Mouse (Mus musculus) R1 (cell line): ENCODE results near the gene Fbxw9.

Source experiments
- DNase-seq: peaks from one replicate; pipeline ENCODE4 v3.0.0-alpha.2; 2018; ENCODE audit warnings: low read depth, low spot score

The Fbxw9 gene

GRCm38 (mm10) chr8:85059879-85060616 lies at the start of gene Fbxw9:
Gene Fbxw9 (plus strand): TSS chr8:85060055.
- peak; percentile 97 for DNase-seq

- peak; percentile 58 for DNase-seq
Observed at GRCm38 (mm10) chr8:85011242-85011641, 48.6 kb upstream of the Fbxw9 start.

GRCm38 (mm10) chr8:85013230-85013840 lies 46.5 kb upstream of the Fbxw9 start:
- DNase-seq = peak; percentile 94

GRCm38 (mm10) chr8:85014431-85014830 lies 45.4 kb upstream of the Fbxw9 start, which contains the start of gene Best2:
Gene Best2 (minus strand): TSS chr8:85014531.
- DNase-seq = no peak

- no peak for DNase-seq
Observed at GRCm38 (mm10) chr8:85016724-85017123, 43.1 kb upstream of the Fbxw9 start.

- DNase-seq = peak; percentile 49
Observed at GRCm38 (mm10) chr8:85017209-85017608, 42.6 kb upstream of the Fbxw9 start.

GRCm38 (mm10) chr8:85021514-85022055 lies 38.3 kb upstream of the Fbxw9 start:
- DNase-seq = peak; percentile 77

- no peak for DNase-seq
Observed at GRCm38 (mm10) chr8:85023846-85024245, 36.0 kb upstream of the Fbxw9 start.

- DNase-seq = peak; percentile 99
Observed at GRCm38 (mm10) chr8:85025098-85025932, 34.5 kb upstream of the Fbxw9 start, which contains the start of gene Asna1. Gene Asna1 (minus strand): TSS chr8:85025281.

- DNase-seq = peak; percentile 98
Observed at GRCm38 (mm10) chr8:85026670-85027515, 33.0 kb upstream of the Fbxw9 start, which contains the start of gene Trir. Gene Trir (plus strand): TSS chr8:85026823.

- no peak for DNase-seq
Observed at GRCm38 (mm10) chr8:85027516-85027855, 32.4 kb upstream of the Fbxw9 start.

GRCm38 (mm10) chr8:85027922-85028321 lies 31.9 kb upstream of the Fbxw9 start:
- no peak for DNase-seq

- DNase-seq = no peak
Observed at GRCm38 (mm10) chr8:85029271-85029670, 30.6 kb upstream of the Fbxw9 start.

- DNase-seq = no peak
Observed at GRCm38 (mm10) chr8:85032622-85033311, 27.1 kb upstream of the Fbxw9 start.

GRCm38 (mm10) chr8:85033867-85034266 lies 26.0 kb upstream of the Fbxw9 start:
- DNase-seq = peak; percentile 62

- peak; percentile 95 for DNase-seq
Observed at GRCm38 (mm10) chr8:85034764-85035163, 25.1 kb upstream of the Fbxw9 start.

- no peak for DNase-seq
Observed at GRCm38 (mm10) chr8:85035165-85035727, 24.6 kb upstream of the Fbxw9 start.

- peak; percentile 48 for DNase-seq
Observed at GRCm38 (mm10) chr8:85035728-85036310, 24.0 kb upstream of the Fbxw9 start.

GRCm38 (mm10) chr8:85036381-85036717 lies 23.5 kb upstream of the Fbxw9 start:
- DNase-seq = no peak
